Mouse (Mus musculus): ENCODE results near the gene Spata31d1c. TPM values are rescaled to one million over a fixed set of nuclear protein-coding genes. Genes with fewer than 3 reads are reported as not detected.

The Spata31d1c gene
- total RNA-seq (2023), result not detected in 2 replicates

DNA sequence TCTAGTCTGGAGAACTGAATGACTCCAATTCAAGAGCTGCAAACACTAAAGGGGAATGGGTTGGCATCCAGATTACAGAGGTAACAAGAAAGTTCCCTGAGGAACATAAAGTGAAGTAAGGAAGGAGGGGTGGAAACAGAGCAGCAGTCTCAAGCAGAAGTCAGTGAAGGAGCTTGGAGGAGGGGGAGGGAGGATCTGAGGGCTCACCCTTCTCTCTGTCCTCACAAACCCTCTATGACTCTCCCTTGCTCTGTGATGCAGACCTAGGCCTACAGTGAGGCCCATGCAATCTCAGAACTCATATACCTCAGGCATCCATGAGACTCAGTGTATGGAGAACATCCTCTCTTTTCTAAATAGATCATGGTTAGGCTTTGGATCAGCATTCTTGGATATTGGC is at the start of gene Spata31d1c:
Gene Spata31d1c, plus strand, starts transcription at position 301 of the 400 bp plus-strand sequence.

DNA sequence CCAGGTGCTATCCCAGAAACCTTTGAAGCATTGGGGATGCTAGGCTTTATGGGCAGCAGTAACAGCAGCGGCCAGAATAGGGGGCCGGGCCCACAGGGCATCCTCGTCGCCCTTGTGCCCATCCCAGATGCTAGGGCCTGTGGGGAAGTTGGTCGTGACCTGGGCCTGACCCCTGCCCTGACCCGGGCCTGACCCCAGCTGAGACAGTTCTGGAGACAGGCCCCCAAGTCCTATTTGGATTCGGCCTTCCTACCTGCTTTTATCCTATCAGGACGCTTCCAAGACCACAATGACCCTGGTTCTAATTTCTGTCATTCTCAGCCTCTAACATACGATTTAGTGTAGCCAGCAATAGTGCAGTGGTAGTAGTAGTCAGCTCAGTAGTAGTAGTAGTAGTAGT is 19.8 kb downstream of the Spata31d1c start, which contains the start of gene Prss47:
Gene Prss47, minus strand, starts transcription at position 101 of the 400 bp plus-strand sequence.

Other genes starting within 250 kb of the Spata31d1c start
- gene Cntnap3, start 129.1 kb upstream of the Spata31d1c start, total RNA-seq (2023), result not detected in 2 replicates
- not detected in 2 replicates for gene Spata31, start 115.7 kb upstream of the Spata31d1c start, total RNA-seq (2023)
- gene Prss47, start 19.7 kb downstream of the Spata31d1c start, total RNA-seq (2023), result 0.43 and 0.69 TPM in 2 replicates
- gene Mfsd14b, start 79.9 kb downstream of the Spata31d1c start, total RNA-seq (2023), result 221 and 226 TPM in 2 replicates
- not detected in 2 replicates for gene Olfr465-ps1, start 105.0 kb downstream of the Spata31d1c start, total RNA-seq (2023)
- gene Olfr466, start 117.2 kb downstream of the Spata31d1c start, total RNA-seq (2023), result not detected in 2 replicates
- gene Nlrp4f, start 172.9 kb downstream of the Spata31d1c start, total RNA-seq (2023), result not detected in 2 replicates
- not detected in 2 replicates for gene Gm10775, start 226.5 kb downstream of the Spata31d1c start, total RNA-seq (2023)
- gene Zfp369, start 245.8 kb downstream of the Spata31d1c start, total RNA-seq (2023), result 9.7 and 13.3 TPM in 2 replicates

Measured in neutrophil, adult 65 days (primary cell).